Mouse (Mus musculus): ENCODE data around the gene Tra2a.

DNA sequence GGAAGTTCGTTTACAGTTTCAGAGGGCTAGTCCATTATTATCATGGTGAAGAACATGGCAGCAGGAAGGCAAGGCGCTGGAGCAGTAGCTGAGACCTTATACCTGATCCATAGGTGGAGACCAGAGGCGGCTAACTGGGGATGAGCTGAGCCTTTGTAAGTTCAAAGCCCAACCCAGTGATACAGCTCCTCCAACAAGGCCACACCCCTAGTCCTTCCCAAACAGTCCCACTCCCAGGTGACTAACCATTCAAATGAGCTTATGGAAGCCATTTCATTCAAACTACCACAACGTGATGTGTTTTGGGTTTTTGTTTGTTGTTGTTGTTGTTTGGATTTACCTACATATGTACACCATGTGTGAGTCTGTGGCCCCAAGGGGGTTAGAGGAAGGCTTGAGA, 69.3 kb downstream of the Tra2a start:
- TF ChIP-seq CTCF (IDR thresholded peaks at IDR 0.05) = no peak
- TF ChIP-seq EP300 (IDR thresholded peaks at IDR 0.05) = no peak
